Mouse (Mus musculus): Measurements from ENCODE around the gene Acads. TPM values are rescaled to one million over a fixed set of nuclear protein-coding genes. Genes with fewer than 3 reads are reported as not detected.
"Not testable (repeated sequence)": the region's sequence is repeated elsewhere in the genome, so short reads cannot be mapped to it uniquely, and the experiment has no call there.

The Acads gene
- total RNA-seq, 2 experiments from 2014 or later: 6.8 to 9.9 TPM

DNA sequence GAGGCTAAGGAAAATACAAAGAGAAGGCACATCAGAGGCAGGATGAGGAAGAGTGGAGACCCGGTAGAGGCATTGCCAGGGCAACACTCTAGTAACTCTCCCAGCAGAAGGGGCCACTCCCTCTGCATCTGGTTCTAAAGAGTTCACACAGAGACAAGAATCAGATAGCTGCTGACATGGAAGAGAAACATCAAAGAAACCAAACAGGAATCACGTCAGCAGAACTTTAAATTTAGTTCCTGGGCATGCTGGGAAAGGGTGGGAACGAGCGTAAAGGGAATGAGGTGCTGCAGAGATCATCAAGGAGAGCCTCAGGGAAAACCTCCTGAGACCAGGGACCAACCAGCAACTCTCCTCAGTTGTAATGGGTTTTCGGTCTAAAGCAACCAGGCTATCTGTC is 31.8 kb upstream of the Acads start:
- DNase-seq (ENCODE audit: low spot score in 2 of 2): no peak

DNA sequence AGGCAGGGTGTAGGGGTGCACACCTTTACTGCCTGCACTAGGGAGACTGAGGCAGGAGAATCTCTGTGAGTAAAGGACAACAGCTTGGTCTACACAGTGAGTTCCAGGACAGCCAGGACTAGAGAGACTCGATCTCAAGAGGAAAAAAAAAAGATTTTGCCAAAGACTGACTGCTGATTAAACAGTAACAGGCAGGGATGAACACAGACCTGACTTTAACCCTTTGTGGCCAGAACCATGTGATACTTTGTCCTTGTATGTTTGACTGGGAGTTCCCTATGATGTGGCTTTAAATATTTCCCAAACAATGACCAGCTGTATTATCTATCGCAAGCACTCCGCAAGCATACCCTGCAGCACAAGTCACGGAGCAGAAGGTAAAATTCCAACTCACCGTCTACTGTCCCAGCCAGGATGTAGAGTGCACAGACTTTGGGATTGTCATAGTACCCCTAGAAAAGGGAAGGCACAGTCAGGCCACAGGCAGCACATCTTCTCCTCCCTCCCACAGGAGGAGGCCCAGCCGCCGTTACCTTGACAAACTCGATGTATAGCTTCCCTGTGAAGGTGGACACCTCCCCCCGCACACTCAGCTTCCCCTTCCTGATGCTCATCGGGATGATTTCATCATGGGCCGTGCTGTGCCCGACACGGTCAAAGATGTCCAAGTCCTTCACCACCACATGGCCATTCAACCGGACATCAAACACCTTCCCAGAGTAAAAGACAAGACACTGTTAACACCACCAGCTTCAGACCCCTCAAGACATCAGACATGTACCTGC is 30.7 kb upstream of the Acads start:
- no peak for DNase-seq (ENCODE audit: low spot score in 2 of 2)

DNA sequence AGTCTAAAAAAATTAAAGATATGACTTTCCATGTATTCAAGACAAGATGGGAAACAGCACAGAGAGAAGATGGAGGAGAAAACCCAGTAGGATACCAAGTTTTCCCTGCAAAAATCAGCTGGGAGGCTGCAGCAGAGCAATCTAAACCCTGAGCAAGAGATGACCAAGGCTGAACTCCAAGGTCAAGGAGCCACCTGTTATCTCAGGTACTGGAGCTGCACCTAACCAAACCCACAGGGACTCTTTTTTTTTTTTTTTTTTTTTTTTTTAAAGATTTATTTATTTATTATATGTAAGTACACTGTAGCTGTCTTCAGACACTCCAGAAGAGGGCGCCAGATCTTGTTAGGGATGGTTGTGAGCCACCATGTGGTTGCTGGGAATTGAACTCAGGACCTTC is 29.7 kb upstream of the Acads start:
- not testable (repeated sequence) for DNase-seq (ENCODE audit: low spot score in 2 of 2)

DNA sequence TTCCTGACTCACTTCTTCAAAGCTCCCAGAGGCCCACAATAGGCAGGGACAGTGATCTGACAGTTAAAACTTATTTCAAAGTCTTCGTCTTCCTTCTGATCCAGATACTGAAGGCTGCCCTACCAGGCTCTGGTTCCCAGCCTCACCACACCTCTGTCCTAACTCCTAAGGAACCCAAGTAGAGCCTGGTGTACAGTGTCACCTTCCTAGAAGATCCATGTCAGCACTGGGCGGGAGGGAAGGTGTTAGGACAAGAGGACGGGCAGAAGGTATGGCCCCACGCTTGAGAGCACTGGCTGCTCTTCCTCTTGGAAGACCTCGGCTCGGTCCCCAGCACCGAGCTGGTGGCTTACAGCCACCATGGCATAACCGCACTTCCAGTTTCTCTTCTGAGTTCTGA is 29.2 kb upstream of the Acads start:
- no peak for DNase-seq (ENCODE audit: low spot score in 2 of 2)

DNA sequence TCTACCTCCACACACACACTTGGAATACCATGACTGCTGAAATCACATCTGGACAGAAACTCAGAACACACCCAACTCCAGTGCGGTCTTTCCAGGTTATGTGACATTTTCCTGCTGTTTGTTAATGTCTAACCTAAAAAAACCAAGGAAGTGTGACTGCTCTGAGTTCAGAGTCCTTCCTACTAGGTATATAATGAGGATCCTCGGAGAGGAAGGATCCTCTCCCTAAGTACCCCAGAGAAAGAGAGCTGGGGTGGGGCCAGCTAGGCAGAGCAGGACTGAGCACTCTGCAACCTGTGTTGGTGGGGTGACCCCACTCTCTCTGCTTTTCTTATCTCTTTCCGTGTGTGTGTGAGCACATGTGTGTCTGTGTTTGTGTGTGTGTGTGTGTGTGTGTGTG is 28.2 kb upstream of the Acads start:
- DNase-seq (ENCODE audit: low spot score in 2 of 2): no peak

DNA sequence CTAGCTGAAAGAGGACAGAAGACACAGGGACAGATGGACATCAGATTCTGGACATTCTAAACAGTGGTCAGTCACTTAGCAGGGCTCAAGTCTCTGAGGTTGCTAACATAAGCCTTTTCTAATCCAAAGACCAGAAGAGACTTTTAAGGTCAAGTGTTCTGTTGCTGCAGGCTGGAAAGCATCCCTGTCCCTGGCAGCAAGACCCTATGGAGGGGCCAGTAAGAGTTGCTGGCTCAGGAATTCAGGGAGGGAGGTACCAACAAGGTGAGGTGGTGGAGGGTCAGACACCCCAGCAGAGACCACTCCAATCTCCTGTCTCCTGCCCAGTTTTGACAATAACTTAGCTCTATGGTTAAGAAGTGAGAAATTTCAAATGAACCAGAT is 27.6 kb upstream of the Acads start:
- DNase-seq (ENCODE audit: low spot score in 2 of 2): no peak

DNA sequence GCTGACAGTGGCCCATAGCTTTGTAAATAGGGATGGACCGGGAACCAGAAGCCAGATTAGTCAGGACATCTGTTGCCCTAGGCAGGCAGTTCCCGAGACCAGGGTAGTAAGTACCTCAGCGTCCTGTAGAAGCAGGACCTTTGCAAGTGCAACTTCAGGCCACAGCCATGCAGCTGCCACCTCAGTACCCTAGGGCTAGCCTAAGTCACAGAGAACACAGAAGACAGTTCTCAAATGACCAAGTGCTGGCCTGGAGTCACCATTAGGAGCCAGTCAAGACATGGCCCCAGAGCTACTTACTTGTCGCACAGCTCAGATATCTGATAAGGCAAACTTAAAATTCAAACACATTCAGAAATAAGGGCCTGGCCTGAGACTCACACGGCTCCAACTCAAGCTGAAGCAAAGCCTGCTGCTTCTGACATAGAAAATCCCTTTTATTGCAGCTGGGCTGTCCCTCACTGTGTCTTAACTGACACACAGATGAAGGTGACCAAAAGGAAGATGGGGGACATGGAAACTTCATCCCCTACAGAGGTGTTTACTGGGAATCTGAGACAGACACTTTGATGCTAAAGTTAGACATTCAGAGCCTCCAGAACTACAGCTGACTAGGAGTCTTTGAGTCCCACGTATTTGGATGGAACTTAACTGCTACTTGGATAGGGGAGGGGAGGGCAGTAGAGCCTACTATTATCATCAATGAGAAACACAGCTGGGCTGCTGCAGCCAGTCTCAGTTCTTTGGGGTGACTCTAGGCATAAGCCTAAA is 27.0 kb upstream of the Acads start:
- DNase-seq (ENCODE audit: low spot score in 2 of 2): no peak

DNA sequence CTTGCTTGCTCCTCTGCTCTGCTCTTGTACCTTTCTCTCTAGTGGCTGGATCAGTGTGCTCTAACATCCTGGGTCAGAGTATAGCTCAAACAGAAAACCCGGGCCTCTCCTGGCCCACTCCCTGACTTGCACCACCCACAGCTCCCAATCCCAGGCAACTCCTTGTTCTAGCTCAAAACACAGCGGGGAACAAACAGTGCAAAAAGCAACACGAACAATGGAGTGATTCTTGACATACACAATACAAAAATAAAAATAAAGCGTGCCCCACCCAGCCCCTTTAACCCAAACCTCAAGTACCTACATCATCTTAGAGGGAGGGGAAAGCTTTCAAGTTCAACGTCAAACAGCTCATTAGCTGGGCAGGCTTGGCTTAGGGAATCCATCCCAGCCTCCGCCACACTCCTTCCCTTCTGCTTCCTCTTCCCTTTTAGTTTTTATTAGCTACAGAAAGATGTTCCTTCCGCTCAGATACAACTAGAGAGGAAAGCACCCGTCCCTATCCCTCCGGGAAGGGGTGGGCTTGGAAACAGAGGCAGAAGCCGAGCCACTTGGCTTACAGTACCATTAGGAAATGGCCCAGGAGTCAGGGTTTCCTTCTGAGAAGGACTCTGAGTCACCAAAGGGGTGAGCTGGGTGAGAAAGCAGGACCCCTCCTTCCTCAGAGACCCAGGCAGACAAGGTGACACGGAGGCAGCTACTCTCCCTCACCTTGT is 26.3 kb upstream of the Acads start:
- no peak for DNase-seq (ENCODE audit: low spot score in 2 of 2)

DNA sequence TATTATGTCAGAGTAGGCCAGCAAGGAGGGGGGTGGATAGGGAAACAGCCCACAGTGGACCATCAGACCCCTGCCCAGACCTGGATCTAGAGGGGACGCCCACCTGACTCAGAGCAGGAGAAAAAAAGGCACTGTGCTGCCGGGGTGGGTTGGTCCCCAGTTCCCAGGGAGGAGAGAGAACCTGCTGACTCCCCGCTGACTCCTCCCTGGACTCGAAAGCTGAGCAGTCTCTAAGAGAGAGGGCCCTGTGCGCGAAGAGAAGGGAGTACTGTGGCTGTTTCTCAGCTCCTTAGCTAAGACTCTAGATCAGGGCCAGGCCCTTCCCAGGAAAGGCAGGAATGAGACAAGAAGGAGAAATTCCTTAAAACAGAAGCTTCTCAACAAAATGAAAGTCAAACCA is 25.3 kb upstream of the Acads start:
- DNase-seq (ENCODE audit: low spot score in 2 of 2): no peak

DNA sequence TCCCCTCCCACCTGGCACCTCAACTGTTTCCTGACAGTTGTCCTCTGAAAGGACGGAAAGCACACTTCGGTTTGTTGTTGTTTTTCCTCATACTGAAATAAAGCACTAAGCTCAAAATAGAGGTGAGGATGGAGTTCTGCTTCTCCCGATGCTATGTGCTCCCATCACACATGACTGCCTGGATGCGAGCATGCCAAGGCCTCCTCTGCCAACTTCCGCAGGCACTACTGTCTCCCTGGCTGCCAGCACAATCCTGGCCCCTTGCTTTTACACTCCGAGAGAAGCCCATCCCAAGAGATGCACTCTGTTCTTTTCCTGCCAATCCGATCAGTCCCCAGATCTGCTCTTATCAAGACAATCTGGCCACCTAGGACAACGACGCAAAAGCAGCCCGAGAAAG is 24.4 kb upstream of the Acads start:
- DNase-seq (ENCODE audit: low spot score in 2 of 2): peak in 1 of 2 experiments; percentile 52

DNA sequence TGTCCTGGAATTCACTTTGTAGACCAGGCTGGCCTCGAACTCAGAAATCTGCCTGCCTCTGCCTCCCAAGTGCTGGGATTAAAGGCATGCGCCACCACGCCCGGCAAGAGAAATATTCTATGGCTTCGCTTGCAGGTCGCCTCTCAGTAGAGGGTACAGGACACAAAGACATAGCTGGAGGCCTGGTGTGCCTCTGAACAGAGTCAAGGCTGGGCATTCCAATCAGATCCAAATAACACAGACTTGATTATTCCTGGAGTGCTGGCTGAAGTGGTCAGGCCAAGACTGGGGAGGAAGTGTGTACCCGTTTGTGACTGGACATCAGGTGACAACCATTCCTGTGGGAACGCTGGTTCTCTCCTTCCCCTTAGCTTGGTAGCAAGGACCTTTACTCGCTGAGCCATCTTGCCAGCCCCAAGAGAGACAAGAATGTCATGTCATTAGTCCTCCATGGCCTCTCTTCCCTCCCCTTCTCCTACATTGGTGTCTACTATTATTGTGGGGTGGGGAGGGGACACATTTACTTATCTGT is 23.1 kb upstream of the Acads start:
- DNase-seq (ENCODE audit: low spot score in 2 of 2): no peak

DNA sequence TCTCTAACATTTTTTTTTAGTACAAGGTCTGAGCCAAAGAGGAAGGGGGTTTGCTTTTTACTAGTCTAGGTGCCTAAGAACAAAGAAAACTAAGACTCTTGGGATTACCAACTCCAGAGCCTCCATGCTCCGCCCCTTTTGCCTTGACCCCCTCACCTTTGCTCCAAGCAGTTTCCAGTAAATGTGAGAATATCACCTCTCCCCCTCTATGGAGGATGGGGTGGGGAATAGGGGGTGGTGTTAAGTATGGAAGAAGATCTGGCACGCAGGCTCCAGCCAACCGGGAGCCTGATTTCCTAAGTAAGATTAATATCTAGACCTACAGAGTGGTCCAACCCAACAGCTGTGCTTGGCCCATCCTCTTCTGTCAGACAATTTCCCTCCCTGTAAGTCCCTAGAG is 21.6 kb upstream of the Acads start:
- no peak for DNase-seq (ENCODE audit: low spot score in 2 of 2)

DNA sequence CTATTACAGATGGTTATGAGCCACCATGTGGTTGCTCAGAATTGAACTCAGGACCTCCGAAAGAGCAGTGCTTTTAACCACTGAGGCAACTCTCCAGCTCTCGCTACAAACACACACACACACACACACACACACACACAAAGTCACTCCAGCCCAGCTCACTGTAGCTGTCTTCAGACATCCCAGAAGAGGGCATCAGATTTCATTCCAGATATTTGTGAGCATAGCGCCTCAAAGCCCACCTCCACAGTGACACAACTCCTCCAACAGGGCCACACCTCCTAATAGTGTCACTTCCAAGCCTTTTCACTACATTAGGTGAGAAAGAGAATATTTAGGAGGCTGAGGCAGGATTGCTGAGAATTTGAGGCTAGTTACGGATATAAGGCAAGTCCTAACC is 20.0 kb upstream of the Acads start:
- DNase-seq (ENCODE audit: low spot score in 2 of 2): no peak

DNA sequence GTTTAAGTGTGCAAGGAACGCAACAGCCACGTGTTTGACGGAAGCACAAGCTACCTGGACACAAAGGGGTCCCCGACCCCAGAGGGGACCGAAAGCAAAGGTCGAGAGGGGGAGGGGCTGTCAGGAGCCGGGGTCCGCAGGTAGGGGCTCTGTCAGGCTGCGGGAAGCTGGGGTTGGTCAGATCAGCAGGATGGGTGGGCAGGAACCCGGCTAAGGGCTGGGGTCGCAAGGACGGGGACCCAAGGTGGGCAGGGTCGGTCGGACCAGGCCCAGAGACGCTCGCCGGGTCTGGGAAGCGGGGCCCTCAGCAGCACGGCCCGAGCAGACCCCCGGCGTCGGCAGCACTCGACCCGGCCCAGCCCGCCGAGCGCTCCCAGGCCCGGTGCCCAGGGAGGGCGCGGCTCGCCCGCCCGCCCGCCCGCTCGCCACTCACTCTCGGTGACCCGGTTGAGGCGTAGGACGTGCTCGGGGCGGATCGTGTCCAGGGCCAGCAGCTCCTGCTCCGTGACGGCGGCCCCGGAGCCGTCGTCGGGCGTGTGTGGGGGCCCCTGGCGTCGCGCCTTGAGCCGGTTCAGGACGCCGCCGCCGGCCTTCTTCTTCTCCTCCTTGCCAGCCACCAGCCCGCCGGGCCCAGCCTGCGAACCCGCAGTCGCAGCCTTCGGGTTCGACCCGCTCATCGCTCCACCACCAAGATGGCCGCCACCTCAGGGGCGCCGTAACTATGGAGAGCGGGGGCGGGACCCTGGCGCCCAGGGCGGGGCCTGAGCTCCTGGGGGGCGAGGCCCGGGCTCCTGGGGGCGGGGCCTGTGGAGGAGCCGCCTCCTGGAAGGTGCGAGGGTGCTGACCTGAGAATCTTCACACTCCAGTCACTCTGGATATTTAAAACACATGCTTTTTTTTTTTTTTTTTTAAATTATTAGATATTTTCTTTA is 15.4 kb upstream of the Acads start, which contains the start of gene Unc119b:
Gene Unc119b (minus strand): TSS at position 742 of the 932 bp plus-strand sequence.
- DNase-seq (ENCODE audit: low spot score in 2 of 2): peak; percentile 82 to 91

DNA sequence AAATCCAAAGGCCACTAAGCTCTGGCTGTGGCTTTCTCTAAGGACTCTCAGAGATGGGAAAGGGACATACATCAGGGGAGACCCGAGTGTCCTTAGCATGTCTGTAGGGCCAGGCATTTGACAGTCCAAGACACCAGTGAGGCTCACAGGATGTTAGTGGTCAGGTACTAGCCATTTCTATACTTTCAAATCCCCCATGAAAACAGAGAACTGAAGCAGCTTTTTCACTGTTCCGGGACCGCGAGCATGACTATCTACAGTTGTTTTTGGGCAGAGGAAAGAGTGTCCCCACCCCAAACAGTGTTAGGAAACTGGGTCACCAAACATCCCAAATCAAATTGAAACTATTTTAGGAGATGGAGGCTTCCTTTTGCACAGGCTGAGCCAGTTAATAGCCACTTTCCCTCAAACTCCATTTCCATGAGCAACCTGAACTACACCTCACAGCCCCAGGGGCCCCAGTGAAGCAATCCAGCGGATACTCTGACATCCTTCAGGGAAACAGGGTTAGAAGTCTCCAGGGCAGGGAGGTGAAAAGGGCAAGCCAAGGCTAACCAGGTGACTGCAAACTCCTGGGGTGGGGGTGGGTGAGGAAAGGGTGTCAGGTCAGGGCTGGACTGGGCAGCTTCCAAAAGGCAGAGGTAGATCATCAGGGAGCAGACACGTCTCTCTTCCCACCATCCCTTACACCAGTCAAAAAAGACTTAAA is 14.4 kb upstream of the Acads start:
- DNase-seq (ENCODE audit: low spot score in 2 of 2): no peak

DNA sequence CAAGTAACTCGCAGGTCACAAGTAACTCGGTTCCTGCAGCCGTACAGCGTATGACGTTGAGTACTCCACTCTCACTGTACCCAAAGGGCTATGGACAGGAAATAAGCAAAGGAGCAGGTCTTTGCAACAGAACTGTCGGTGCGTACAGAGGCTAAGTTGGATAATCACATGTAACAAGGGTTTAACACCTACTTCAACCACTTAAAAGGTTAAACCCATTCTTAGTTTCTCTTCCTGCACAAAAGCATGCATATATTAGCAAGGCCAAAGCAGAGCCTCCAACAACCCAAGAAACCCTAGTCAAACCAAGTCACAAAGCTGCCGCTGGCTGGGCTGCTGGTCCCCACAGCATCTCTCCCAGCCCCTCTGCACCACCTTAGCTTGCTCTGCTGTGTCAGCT is 13.3 kb upstream of the Acads start:
- DNase-seq (ENCODE audit: low spot score in 2 of 2): no peak

DNA sequence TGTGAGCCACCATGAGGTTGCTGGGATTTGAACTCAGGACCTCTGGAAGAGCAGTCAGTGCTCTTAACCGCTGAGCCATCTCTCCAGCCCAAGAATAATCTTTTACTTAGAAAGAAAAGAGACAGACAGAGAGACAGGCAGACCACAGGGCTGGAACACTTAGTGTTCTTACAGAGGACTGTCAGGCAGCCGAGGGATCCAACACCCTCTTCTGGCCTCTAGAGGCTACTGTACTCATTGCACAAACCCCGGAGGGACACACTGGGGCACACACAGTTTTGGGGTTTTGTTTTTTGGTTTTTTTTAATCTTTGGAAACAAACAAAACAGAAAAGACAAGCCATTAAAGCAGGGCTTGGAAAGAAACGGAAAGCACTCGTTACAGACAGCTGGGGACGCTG is 10.2 kb upstream of the Acads start:
- DNase-seq (ENCODE audit: low spot score in 2 of 2): no peak

DNA sequence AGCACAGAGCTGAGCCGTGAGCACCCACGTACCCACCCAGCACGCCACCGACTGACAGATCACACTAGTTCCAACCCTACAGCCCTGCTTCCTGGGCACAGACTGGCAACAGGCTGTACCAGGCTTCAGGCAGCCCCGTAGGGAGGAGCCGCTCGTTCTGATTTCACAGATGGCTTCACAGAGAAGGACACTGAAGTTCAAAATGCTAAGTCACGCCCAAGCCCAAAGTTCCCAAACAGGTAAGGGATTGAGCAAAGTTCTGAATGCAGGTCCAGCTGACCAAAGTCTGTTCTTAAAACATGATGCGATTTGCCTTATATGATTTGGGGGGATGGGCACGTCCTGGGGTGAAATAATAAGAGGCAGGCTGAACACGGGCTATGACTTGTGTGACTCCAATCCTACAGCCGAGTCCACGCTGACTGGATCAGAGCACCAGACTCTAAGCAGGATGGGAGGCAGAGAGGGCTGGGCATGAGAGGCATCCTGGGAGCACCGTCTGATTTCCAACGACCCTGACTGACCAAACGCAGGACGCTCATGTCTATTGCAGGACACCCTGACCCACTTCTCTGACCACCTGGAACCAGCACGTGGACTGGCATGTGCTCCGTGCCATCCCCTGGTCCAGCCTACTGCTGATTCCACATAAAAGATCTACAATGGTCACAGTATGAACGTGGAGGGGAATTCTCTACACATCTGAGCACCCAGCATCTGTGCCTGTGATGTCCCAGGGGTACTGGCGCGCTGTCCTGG is 8.5 kb upstream of the Acads start:
- no peak for DNase-seq (ENCODE audit: low spot score in 2 of 2)

DNA sequence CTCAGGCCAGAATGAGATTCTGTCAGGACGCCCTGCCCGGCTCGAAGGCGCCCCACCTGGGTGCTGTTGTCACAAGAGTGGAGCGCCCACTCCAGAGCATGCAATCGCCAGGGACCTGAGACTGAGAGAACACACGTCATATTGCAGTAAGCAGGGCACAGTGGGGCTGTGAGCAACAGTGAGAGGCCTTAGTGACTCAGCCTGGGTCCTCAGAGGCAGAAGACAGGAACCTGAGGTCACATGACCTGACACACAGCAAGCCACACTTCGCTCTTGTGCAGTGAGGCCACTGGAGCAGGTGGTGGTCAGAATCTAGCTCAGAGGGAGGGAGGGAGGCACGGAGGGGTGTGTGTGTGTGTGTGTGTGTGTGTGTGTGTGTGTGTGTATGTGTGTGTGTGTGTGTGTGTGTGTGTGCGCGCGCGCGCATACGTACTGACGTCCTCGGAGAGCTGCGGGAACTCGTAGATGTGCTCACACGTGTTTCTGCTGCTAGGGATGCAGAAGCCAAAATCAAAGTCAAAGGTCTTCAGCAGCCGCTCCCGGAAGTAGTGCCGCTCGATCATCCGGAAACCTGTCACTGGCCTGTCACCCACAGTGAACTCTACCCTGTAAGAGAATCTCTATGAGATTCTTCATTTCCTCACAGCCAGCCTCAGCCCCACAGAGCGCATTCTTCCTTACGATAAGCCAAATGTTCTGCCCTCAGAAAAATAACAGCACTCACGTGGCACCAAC is 7.6 kb upstream of the Acads start:
- no peak for DNase-seq (ENCODE audit: low spot score in 2 of 2)
